Mouse (Mus musculus) spleen, adult 12 weeks (tissue): Measurements from ENCODE around the gene Ppp1r9b.
A peak's percentile ranks its signal among the peaks of the same experiment; 100 is the strongest.
"Not testable (repeated sequence)": the region's sequence is repeated elsewhere in the genome, so short reads cannot be mapped to it uniquely, and the experiment has no call there.

Source experiments
- DNase-seq: peaks from one replicate; pipeline ENCODE4 v3.0.0; 2022; ENCODE audit warnings: low spot score

Ppp1r9b gene

DNA sequence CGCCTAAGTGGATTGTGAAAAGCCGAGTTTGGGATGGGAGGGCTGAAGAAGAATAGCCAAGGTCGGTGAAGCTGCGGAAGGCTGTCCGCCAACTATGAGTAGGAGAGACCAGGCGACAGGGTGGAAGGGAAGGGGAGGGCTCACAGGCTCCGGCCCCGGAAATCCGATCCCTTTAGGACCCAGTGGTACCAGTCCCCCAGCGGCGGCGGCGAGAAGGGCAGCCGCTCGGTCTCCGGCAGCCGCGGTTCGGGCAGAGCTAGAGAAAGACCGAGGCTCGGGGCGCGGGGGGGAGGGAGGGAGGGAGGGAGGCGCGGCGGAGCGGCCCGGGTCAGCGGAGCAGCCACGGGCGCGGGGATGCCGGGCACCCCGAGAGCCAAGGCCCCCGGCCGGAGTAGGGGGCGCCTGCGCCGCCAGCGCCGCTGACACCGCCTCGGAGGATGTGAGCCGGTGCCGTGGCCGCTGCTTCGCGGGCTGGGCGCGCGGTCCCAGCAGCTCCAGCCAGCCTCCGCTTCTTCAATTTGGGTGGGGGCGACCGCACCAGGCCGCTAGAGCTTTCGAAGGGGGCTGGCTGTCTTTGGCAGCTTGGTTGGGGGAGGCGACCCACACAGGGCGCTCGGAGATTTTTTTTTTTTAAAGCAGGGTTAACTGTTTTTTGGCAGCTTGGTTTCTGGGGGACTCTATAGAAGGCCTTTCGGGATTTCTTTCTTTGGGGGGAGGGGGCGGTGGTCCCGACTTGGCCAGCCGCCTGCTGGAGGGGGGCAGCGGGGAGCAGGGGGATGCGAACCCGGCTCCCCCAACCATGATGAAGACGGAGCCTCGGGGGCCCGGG is at the start of gene Ppp1r9b:
Ppp1r9b (plus strand) TSS at position 287 of the 829 bp plus-strand sequence.
- peak; percentile 88 for DNase-seq

GRCm38 (mm10) chr11:94941121-94941520 is 49.7 kb upstream of the Ppp1r9b start:
- DNase-seq = no peak

DNA sequence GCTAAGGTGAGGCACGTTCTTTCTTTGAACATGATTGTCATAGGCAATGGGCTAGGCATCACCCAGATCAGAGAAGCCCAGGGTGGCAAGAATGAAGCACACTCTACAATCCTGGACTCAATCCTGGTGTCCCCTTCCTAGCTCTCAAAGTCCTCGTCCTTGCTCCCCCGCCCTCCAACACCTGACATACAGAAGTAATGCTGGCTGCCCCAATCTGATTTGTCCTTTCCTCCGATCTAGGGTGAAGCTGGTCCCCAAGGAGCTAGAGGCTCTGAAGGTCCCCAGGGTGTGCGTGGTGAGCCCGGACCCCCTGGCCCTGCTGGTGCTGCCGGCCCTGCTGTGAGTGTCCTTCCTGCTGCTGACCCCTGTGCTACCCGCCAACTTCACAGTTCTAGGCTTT is 49.1 kb upstream of the Ppp1r9b start:
- no peak for DNase-seq

DNA sequence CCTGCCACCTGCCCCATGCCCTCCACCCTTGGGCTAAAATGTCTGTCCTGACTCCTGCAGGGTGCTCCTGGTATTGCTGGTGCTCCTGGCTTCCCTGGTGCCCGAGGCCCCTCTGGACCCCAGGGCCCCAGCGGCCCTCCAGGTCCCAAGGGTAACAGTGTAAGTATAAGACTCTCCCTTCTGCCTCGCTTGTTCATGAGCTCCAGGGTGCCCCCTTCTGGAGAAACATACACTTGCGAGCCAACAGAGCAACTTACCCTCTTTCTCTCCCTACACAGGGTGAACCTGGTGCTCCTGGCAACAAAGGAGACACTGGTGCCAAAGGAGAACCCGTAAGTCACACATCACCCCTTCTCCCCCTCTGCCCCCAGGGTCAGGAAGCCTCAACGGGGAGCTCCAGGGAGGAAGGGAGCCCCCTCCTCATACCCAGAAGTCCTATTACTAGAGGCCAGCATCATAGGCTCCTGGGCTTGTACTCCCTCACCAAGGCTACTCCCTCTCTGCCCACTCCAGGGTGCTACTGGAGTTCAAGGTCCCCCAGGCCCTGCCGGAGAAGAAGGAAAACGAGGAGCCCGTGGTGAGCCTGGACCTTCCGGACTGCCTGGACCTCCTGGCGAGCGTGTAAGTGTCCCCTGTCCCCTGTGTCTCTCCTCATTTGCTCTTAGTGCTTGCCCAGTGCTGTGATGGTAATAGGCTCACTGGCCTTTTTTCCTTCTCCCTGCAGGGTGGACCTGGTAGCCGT is 48.4 kb upstream of the Ppp1r9b start:
- peak; percentile 29 for DNase-seq

- no peak for DNase-seq
Observed at GRCm38 (mm10) chr11:94943054-94943453, 47.8 kb upstream of the Ppp1r9b start.

GRCm38 (mm10) chr11:94944295-94944694 is 46.5 kb upstream of the Ppp1r9b start:
- no peak for DNase-seq

- DNase-seq = no peak
Observed at GRCm38 (mm10) chr11:94945236-94945635, 45.6 kb upstream of the Ppp1r9b start.

- DNase-seq = no peak
Observed at GRCm38 (mm10) chr11:94952169-94952568, 38.7 kb upstream of the Ppp1r9b start.

DNA sequence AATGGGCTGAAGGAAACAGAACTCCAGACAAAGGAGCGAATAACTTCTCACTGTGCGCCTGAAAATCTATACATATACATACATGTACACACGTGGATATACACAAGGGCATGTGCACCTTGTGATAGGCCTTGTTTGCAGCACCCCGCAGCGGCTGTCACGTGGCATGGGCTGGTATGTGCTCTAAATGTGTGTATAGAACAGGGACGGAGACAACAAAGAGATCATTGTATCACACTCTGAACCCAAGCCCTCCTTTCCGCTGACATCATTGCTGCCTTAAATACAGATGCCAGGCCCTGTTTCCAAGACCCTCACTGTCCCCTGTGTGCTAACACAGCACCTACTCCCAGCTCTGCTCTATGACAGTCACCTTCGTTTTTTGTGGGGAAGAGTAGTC is 35.7 kb upstream of the Ppp1r9b start:
- DNase-seq = no peak

DNA sequence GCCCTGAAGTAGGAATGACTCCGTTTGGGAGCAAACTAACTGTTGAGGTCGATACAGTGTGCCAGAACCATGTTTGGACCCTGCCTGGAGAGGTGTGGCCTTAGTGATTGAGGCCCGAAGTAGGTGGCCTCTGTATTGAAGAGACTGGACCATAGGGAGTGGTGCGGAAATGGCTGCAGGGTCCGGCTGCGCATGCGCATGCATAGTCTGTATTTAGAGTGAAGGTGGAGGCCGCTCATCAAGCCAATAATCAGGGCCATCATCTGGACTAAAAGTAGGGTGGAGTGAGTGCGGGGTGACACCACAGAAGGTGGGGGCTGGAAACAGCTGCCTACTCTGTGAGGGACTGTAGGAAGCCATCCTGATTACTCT is 33.2 kb upstream of the Ppp1r9b start:
- DNase-seq = no peak

- DNase-seq = no peak
Observed at GRCm38 (mm10) chr11:94958065-94958858, 32.6 kb upstream of the Ppp1r9b start.

GRCm38 (mm10) chr11:94962534-94963101 is 28.2 kb upstream of the Ppp1r9b start:
- DNase-seq = no peak

GRCm38 (mm10) chr11:94967419-94967818 is 23.4 kb upstream of the Ppp1r9b start, which contains the start of gene Hils1:
Gene Hils1, plus strand, starts transcription at chr11:94967593.
- no peak for DNase-seq

- DNase-seq = no peak
Observed at GRCm38 (mm10) chr11:94968187-94968586, 22.6 kb upstream of the Ppp1r9b start.

GRCm38 (mm10) chr11:94969709-94970108 is 21.1 kb upstream of the Ppp1r9b start:
- not testable (repeated sequence) for DNase-seq

GRCm38 (mm10) chr11:94970210-94970943 is 20.5 kb upstream of the Ppp1r9b start:
- peak; percentile 50 for DNase-seq

GRCm38 (mm10) chr11:94971895-94972615 is 18.8 kb upstream of the Ppp1r9b start:
- DNase-seq = no peak

GRCm38 (mm10) chr11:94972887-94973286 is 17.9 kb upstream of the Ppp1r9b start:
- no peak for DNase-seq

DNA sequence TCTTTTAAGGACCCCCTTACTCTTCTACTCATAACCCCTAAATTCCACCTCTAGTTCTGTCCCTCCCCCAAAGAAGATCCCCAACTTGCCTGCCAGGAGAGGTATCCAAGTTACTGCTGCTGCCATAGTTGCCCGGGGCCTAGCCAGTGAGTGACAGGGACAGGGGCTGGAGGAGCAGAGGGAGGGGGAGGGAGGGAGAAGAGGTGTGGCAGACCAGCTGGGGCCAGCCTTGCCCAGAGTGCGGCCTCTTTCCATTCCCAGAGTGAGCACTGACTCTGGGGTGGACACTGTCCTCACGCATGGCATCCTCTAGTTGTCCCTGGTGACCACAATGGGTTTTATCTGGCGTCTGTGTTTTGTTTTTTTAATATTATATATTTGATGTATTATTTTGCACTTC is 17.5 kb upstream of the Ppp1r9b start:
- DNase-seq = no peak

DNA sequence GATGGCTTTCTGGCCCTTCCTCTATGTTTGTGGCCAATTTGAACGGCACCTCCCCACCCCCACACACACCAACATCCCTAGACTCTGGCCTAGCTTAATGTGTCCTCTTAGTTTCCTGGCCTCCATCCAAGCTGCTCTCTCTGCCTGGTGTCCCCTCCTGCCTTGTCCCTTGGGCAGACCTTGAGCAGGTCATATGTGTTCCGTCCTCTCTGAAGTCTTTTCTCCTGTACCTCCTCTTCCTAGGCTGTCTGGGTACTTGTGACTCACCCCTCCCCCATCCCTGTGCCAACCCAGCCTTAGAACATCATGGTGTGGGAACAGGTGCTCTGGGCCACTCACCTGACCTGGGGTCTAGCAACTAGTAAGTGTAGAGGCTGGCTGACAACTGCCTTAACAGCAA is 15.9 kb upstream of the Ppp1r9b start:
- DNase-seq = no peak

GRCm38 (mm10) chr11:94976199-94976598 is 14.6 kb upstream of the Ppp1r9b start, which contains the start of gene Sgca:
Gene Sgca, minus strand, starts transcription at chr11:94976327.
- DNase-seq = no peak
